Mouse (Mus musculus) liver, postnatal 0 days (tissue): ENCODE results near the gene Stag1.

Source experiments
- CTCF ChIP-seq: sonication (generic); IDR thresholded peaks from 2 replicates; pipeline ENCODE4 v1.5.1; 2016; ENCODE audit warnings: antibody characterized with exemption, low read depth
- EP300 ChIP-seq: IDR thresholded peaks from 2 replicates; pipeline ENCODE4 v1.6.1; 2016; ENCODE audit warnings: antibody characterized with exemption, low read depth, mild to moderate bottlenecking

- no peak for TF ChIP-seq CTCF
- no peak for TF ChIP-seq EP300
Measured at GRCm38 (mm10) chr9:100613501-100614071, 16.0 kb downstream of the Stag1 start.
